Mouse (Mus musculus): ENCODE data around the gene Dnah7a.
"Not testable (repeated sequence)": the region's sequence is repeated elsewhere in the genome, so short reads cannot be mapped to it uniquely, and the experiment has no call there.

Gene Dnah7a

DNA sequence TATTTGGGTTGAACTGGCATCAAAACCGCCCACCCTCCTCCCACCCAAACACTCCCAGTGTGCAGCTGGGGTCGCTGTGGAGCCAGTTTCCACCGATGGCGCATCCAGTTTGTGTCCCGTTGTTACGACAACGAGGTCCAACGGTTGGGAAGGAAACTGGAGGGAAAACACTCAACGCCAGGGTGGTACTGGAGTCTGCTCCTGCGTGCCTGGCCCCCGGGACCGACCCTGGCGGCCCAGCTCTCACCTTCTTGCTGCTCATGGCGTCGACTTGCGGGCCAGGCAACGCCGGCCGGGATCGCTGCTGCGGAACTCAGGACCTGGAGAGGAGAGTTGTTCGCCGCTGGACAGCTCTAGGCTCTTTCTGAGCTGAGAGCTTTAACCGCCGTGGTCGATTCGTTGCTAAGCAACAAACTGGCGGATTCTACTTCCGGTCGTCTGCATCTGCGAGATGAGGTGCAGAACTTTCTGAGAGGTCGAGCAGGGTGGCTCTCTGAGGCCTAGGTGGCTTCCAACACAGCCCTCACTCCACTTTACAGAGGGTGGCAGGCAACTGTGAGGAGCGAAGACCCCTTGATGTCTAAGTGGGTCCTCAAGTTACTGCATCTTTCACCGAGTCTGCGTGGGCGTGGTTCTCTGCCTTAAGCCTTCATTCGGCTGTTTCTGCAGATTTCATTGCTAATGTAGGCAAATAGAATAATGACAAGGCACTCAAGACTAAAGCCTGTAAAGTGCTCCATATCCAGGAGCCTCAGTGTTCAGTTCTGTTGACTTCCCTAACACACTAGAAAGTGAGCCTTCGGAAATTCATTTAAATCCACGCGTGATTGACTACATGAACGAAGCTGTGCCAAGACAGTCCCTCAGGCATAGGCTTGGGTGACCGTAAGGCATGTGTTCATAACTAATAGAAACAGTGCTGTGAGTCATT lies at the start of gene Dnah7a:
Gene Dnah7a, minus strand, starts transcription at position 354 of the 931 bp plus-strand sequence.
- DNase-seq = peak; percentile 34

DNA sequence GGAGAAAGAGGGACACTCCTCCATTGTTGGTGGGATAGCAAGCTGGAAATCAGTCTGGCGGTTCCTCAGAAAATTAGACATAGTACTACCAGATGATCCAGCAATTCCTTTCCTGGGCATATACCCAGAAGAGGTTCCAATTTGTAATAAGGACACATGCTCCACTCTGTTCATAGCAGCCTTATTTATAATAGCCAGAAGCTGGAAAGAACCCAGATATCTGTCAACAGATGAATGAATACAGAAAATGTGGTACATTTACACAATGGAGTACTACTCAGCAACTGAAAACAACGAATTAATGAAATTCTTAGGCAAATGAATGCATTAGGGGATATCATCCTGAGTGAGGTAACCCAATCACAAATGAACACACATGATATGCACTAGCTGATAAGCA lies 46.9 kb upstream of the Dnah7a start:
- DNase-seq = not testable (repeated sequence)

DNA sequence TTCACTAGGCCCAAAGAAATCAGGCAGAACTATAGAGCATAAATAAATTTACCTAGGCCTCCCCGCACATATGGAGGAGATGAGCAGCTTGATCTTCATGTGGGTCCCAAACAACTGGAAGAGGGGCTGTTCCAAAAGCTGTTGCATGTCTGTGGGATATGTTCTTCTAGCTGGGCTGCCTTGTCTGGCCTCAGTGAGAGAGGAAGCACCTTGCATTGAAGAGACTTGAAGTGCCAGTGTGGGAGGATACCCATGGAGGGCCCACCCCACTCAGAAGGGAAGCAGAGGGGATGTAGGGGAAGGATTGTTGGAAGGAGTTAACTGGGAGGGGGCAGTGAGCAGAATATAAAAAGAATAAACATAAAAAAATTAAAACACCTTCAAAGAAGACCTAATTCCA lies 44.6 kb upstream of the Dnah7a start:
- no peak for DNase-seq

DNA sequence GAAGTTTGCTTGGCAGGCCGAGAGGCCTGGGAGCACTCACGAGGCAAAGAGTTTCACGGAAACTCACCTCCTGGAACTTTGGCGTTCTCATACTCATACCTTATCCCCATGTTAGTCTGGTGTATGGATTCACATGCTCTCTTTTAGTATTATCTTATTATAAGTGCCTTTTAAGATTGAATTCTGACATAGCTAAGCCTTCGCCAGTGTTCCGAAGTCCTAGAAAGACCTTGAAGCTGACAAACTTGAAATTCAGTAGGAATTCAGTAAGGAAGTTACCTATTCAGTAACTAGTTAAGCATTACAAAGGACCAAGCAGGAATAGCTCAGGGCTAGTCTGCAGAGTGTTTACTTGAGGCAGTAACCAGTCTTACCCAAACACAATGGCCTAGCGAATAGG lies 44.1 kb upstream of the Dnah7a start:
- DNase-seq = not testable (repeated sequence)

DNA sequence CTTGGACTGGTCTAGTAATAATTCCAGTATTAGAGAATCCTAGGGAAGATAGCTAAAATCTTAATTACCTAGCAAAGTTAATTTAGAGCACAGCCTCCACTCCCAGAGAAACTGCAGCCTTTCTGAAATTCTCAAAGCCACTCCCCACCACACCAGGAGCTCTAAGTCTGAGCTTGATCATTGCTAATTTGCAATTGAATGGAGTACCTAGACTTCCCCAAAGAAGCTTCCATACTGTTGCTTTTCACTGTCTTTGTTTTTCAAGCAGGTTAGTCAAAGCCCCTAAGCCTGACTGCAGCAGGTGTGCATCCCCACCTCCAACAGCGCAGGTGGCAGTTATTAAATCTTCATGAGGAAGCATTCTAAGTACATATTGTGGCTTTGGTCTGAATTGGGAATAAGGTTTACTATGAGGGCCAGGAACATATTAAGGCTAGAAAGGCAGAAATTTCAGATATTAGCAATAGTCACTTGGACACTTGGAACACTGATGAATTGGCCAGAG lies 43.3 kb upstream of the Dnah7a start:
- not testable (repeated sequence) for DNase-seq

DNA sequence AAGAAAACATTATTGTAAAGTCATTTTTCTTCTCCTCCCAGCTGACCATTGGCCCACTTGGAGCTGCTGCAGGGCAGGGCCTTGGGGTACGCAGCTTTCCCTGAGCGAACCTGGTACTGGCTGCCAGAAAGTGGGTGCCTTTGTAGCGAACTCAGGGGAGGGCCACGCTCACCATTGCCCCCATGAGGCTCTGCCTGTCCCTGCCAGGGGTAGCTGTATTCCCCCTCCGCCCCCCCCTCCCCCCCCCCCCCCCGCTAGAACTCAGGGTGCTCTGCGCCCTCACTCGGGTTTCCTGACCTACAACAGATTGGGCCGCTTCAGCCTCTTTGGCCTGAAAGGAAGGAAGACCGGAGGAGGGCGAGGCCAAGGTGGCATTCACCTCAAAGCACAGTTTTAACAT lies 42.0 kb upstream of the Dnah7a start:
- no peak for DNase-seq

DNA sequence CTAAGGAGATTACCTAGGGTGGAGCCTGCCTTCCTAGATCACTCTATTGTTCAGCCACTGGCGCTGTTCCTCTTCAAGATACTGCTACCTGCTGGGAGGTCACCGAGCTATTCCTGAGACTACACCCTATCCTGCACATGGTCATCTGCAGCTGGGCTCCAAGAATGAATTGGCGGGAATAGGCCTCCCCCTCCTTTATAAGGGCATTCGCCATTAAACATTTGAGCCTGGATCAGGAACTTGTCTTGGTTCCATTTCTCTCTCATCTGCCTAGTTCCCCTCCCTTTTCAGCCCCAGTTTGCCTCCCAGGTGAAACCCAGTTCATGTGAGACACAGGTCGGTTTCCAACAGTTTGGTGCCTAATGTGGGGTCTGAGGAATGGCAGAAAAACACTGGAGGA lies 39.4 kb upstream of the Dnah7a start:
- DNase-seq = no peak

DNA sequence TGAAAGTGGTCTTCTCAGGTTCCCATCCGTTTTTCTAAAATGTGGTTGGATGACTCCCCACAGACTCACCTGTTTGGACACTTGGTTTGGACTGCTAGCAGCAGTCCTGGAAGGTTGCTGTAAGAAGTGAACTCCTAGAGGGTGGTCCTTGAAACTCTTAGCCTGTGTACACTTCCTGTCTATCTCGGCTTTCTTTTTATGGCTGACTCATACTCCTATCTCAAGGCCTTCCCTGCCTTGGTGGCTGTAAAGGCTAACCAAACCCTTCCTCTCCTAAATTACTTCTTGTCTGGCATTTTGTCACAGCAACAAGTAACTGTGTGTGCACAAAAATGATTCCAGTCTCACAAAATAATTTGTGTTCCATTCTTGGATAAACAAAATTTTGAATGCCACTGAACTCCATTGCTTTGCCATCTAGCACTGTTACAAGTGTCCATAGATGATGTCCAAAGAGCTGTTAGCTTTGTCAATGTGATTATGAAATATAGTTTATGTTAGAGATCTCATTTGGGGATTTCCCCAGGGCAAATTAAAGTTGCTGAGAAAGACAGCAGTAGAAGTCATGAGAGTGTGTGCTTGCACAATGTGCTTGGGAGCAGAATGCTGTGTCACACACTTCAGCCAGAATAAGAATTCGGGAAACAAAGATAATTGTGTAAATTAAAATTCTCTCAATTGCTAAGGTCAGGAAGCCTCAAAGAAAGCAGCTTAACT lies 35.3 kb upstream of the Dnah7a start:
- DNase-seq = no peak

DNA sequence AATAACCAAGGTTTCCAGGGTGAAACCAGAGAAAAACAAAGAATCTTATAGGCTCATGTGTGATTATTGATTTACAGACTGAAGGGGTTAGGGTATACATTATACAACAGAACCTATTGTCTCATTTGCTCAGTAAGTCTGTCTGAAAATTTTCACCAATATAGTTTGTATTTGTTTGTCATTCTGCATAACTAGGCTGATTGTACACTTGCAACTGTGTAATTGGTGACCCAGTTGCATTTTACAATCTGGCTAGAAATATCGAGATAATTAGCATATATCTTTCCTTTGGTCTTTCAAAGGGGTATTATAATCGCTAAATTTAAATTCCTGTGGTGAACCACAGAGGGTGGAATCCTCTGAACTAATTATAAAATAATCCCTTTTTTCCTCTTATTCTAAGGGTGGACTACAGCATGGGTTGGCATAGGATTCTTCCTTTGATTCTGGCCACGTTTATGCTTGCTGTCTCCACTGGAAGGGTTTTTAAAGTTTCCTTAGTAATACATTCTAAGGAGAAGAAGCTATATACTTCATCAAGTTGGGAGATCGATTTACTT lies 34.3 kb upstream of the Dnah7a start:
- no peak for DNase-seq

DNA sequence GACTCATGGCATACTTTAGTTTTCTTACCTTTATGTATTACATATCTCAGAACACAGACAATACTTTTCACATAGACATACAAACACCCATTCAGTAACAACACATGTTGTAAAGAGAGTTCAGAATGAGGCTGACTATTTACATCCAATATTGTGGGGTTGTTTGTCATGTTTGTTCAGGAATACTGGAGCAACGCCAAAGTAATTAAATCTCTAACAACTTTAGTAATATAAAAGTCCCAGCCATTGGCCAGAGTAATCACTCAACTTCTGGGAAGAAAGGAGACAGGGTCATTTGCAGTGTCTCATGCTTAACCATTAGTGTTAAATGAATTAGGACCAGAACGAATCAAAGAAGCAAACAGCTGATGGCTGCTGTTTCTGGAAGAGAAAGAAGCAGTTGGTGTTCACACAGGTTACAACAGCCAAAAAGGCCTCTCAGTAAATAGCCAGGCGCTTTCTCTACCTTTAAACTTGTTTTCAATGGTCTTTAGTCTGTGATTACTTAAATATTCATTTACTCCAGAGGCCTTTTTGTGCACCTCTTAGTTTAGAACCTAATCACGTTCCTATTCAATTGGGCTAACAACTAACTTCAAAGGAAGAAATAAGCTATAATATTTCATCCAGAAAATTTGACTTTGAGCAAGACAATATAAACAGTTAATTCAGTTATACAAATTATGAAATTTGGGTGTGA lies 33.6 kb upstream of the Dnah7a start:
- DNase-seq = not testable (repeated sequence)

DNA sequence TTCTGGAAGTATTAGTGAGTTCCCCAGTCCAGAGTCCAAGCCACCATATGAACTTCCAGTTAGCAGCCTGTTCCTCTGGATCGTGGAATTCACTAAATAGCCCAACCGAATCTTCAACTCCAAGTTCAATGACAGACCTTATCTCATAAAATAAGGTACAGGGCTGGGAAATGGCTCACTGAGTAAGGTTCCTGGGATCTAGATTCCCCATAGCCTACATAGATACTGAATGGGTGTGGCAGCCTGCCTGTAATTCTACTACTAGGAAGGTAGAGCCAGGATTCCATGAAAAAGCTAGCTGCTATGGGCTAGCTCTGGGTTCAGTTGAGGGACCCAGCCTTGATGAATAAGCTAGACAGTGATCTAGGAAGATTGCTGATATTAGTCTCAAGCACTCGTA lies 30.0 kb upstream of the Dnah7a start:
- no peak for DNase-seq

DNA sequence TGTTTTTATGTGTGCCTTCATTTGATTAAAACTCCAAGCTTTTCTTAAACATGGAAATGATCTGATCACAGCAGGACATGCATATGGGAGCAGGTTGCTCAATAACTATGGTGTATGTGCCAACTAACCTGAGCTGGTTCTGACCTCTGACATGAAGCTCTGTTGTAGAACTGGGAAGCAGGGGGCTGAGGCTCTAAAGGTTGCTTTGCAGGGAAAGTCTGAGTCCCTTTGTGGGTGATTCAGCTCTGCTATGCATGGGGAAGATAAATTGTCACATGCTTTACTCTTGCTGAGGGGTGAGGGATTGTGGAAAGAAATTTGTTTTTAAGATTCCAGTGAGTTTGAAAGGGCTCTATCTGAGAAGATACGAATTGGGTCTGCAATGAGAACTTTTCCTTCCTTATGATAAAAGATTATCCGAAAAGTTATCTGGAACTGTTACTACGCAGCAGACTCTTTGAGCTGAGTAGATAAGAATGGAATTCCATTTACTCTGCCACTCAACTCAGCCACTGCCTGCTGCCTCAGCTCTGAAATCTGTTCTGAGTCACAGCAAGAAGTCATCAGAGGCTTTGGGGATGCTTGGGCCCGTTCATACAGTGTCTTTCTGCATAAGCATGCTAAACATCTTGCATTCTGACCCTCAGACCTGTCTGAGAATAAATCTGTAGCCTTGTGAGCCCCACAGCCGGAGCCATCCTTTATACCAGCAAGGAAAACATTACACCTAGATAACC lies 22.1 kb upstream of the Dnah7a start:
- DNase-seq = no peak

DNA sequence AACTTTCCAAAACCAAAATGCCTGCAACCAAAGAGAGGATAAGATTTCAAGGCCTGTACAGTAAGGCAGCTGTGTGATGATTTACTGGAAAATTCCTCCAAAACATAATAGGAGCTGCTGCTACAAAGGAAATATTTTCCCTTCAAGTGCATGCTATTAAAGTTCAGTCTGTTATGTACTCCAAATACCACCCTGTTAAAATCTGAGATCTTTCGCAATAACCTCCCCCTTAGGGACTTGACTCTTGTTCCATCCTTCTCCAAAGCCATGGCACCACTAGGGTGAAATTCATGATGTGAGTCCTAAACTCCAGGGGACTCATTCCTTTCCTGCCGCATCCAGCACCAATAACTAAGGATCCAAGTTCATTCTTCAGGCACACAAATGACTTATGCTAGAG lies 20.3 kb upstream of the Dnah7a start:
- DNase-seq = no peak

DNA sequence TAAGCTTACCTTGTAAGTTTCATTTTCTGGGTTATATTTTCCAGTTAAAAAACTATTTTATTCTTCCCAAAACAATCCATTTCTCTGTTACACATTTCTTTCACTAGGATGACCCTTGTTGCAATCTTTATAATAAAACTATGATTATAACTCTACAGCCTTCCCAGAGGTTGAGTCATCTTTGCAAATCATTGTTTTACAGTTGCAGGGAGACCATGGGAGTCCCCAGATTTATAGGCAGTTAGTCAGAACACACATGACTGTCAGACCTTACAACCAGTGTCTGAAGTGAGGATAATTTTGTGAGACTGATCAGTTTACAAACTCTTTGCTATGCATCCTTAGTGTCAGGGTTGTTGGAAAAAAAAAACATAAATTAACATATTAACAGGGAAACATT lies 14.8 kb upstream of the Dnah7a start:
- no peak for DNase-seq

DNA sequence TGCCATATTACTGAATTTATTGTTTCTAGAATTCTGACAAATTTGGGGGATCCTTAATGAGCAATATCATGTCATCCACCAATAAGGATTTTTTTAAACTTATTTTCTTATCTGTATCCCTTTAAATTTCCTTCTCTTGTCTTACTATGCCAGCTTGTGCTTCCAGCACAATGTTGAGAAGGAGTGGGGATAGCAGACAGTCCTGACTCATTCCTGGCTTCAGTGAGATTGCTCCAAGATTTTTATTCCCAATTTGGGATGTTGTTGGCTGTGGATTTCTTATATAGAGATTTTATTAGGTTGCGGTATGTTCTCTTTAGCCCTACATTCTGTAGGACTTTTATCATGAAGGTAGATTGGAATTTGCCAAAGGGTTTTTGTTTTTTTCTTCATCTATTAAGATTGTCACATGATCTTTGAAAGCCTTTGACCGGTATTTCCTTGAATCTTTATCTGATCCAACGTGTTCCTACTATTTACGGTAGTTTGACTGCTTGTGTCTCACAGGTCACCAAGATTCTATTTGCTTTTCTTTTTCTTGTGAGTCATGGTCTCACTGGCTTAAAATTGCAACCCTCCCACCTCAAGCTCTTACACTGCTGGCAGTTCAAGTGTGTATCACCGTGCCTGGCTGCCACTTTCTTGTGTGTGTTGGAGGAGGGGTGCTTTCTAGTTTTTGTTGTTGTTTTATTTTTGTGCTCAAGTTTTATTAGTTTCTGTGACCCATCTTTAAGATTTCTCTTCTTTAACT lies 14.2 kb upstream of the Dnah7a start:
- DNase-seq = no peak

DNA sequence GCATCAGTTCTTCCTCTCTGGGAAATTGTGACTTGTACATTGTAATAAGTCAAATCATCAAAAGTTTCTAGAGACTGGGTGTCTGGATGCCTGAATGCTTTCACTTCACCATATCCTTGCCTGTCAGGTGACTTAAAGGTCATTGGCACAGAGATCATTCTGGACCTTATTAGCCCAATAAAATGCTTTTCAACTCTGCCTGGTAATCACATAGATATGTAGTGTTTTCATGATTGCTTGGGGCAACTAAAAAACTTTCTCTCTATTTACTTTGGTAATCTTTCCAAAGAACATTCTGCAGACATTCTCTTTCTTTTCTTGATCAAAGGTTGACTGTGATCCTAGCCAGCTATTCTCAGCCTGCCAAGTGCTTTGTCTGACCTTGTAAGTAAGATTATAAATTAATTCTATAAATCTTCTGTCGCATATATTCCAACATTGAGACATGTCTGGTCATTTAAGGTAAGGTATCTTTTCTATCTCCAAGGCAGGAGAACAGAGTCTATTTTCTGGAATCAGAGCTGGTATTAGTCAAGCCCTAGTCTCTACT lies 9.5 kb upstream of the Dnah7a start:
- DNase-seq = no peak

DNA sequence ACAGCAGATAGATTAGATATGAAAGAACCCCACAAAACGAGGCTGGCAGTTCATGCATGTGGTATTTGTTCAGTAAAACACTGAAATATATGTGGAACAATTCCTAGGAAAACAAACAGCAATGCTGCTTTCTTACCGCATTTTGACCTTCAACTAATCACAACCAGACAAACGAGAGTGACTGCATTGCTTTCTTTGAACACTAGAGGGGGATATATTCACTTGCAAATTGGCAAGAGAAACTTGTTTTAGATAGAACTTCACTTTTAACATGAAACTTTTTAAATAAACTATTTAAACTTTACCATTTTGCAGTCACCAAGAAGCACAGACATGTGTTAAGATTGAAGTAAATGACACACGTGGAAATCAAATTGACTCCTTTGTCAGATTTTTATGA lies 8.9 kb upstream of the Dnah7a start:
- peak; percentile 63 for DNase-seq

DNA sequence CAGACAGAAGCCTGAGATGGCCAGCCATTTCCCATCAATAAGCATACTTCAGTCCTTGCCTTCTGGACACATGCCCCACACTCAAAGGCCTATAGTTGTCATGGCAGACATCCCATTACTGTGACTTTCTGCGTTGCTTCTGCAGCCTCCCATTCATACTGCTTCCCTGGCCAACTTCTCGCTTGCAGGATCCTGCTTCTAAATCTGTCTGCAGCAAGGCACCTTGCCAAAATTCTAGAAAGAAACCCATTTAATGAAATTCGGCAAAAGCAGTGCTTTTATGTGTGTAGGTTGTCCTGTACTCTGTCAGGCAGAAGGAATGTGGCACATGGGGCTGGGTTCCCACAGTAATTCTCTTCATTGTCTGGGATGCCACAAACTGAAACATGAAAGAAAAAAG lies 6.8 kb upstream of the Dnah7a start:
- DNase-seq = not testable (repeated sequence)

DNA sequence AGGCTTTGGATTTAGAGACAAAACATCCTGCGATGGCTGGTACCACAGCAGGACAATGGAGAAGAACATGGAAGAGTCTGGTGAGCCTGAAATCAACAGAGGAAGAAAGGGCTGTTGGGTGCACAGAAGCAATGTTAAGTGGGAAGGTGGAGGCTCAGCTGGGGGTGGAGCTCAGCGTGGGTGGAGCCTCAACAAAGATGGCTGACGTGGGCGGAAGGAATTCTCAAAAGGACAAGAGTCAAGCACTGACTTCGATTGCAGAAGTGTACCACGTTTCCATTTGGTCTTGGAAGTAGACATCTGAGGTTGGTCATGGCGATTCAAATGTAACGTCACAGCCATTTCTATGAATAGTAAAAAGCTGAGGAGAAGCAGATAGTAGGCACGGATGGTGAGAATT lies 4.5 kb upstream of the Dnah7a start:
- DNase-seq = no peak

DNA sequence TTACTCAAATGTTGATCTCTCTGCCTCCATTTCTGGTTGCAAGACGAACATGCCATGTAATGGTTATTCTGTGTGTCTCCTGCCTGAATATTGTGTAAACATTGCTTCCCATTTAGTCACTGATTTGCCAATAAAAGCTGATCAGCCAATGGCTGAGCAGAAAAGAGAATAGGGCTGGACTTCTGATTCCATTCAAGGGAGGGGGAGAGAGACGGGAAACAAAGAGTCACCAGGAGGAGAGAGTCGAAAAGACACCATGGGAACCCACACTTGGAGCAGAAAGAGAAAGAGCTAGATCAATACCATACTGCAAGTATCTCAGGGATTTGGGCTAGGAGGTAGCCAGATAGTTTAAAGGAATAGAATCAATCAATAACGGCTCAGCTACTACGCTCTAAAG lies 3.0 kb upstream of the Dnah7a start:
- DNase-seq = not testable (repeated sequence)

DNA sequence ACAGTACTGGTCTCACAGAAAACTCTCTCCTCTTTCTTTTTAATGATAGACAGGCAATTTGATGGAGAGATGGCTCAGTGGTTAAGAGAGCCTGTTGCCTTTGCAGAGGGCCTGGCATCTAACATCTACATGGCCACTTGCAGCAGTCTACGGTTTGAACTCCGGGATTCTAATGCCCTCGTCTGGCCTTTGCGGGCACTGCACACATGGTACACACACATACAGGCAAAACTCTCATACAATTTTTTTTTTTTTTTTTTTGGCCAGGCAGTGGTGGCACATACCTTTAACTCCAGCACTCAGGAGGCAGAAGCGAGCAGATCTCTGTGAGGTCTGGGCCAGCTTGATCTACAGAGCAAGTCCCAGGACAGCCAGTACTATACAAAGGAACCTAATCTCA lies 2.4 kb downstream of the Dnah7a start:
- no peak for DNase-seq
